Comparison of ENCODE assay signal across 28 mouse cellular contexts in the genomic region with DNA sequence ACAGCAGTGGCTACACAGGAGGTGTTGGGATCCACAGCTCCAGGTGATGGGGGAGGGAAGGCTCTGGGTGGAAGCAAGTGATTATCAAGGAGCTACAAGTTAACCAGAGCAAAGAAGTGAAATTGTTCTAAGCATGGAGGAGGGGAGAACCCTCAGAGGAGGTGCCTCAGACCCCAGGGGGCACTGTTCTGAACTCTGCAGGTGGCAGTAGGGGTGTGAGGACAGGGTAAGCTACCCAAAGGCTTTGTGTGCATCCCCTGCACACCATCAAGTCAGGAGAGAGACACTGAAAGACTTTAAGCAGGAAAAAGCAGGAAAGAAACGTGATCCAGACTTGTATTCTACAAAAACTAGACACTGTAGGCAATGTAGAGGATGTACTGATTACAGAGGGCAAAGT. TPM values are rescaled to one million over a fixed set of nuclear protein-coding genes. Genes with fewer than 3 reads are reported as not detected.
DNase-seq lines count a peak whose midpoint lies in the region; ATAC-seq and TF ChIP-seq lines count a peak whose summit lies in the region.
"Had no signal": no experiment of that assay in that cellular context is flagged by ENCODE, and none has a peak within 500 bp of the region (broad histone marks: within the 10 kb centered on the region; RNA-seq: fewer than 3 reads in every experiment).

No protein-coding gene starts in this region.

- no peak overlapping the region for H3K4me3 ChIP-seq in heart, embryonic 12.5 days
- H3K4me3 ChIP-seq in layer of hippocampus, adult 2 months: no peak overlapping the region
- H3K4me3 ChIP-seq in neural tube, embryonic 15.5 days (replicated peaks): no peak overlapping the region
- H3K4me3 ChIP-seq: embryonic facial prominence, embryonic 13.5 days; erythroblast, embryonic 14.5 days; forebrain, embryonic 12.5 days; heart, embryonic 15.5 days; limb, embryonic 12.5 days; liver, embryonic 12.5 days; neural tube, embryonic 12.5 days had no signal

- H3K27me3 ChIP-seq in heart, embryonic 12.5 days (replicated peaks): no peaks in the 10 kb centered on the region; the same call in 1 of the 2 replicates
- no peaks in the 10 kb centered on the region for H3K27me3 ChIP-seq in neural tube, embryonic 15.5 days (replicated peaks)
- H3K27me3 ChIP-seq: forebrain, embryonic 12.5 days; heart, embryonic 15.5 days had no signal

- no peaks in the 10 kb centered on the region for H3K36me3 ChIP-seq in heart, embryonic 12.5 days
- no peaks in the 10 kb centered on the region for H3K36me3 ChIP-seq in neural tube, embryonic 15.5 days
- H3K36me3 ChIP-seq: embryonic facial prominence, embryonic 13.5 days; forebrain, embryonic 12.5 days; G1E; heart, embryonic 15.5 days; limb, embryonic 12.5 days; liver, embryonic 12.5 days; neural tube, embryonic 12.5 days had no signal

- H3K4me2 ChIP-seq in heart, embryonic 12.5 days: no peak overlapping the region
- H3K4me2 ChIP-seq in neural tube, embryonic 15.5 days: no peak overlapping the region
- H3K4me2 ChIP-seq: embryonic facial prominence, embryonic 13.5 days; forebrain, embryonic 12.5 days; heart, embryonic 15.5 days; limb, embryonic 12.5 days; liver, embryonic 12.5 days; neural tube, embryonic 12.5 days had no signal

- peak; percentile 81 for DNase-seq in heart, adult 11 months
- no peak for DNase-seq in layer of hippocampus, adult 2 months (ENCODE audit: low spot score in 2 of 2)
- DNase-seq in layer of hippocampus, adult 18-20 months (ENCODE audit: low spot score in 2 of 2): no peak
- peak; percentile 47 for DNase-seq in T-cell, adult 2 months (ENCODE audit: low spot score)
- DNase-seq in thymus, postnatal 14 days: peak; percentile 84
- no peak for DNase-seq in left cerebral cortex, adult 9 months (ENCODE audit: low spot score in 2 of 2)
- DNase-seq: adrenal gland, postnatal 14 days; cerebellum, adult 8-10 months; cerebellum, postnatal 36 days; embryo, embryonic 11 days; gastrocnemius, postnatal 10 days; heart, adult 18-20 months; kidney, adult 18-20 months; kidney, postnatal 10 days; lung, adult 2 months; midbrain, embryonic 14.5 days; retina, postnatal 1 day; right cerebral cortex, postnatal 25 days had no signal

- peaks cover 39% of the 10 kb centered on the region for H3K4me1 ChIP-seq in heart, embryonic 12.5 days (replicated peaks)
- no peaks in the 10 kb centered on the region for H3K4me1 ChIP-seq in neural tube, embryonic 15.5 days
- H3K4me1 ChIP-seq: forebrain, embryonic 12.5 days; liver, embryonic 12.5 days; neural tube, embryonic 12.5 days had no signal

- no peaks in the 10 kb centered on the region for H3K9me3 ChIP-seq in heart, embryonic 12.5 days (replicated peaks)
- no peaks in the 10 kb centered on the region for H3K9me3 ChIP-seq in neural tube, embryonic 15.5 days (replicated peaks)
- H3K9me3 ChIP-seq: embryonic facial prominence, embryonic 13.5 days; forebrain, embryonic 12.5 days; G1E; heart, embryonic 15.5 days; limb, embryonic 12.5 days; liver, embryonic 12.5 days; neural tube, embryonic 12.5 days had no signal

- TF ChIP-seq CTCF in layer of hippocampus, adult 2 months (conservative IDR thresholded peaks at IDR 0.05): 0 out of 2 replicates have a peak, but pooled peaks have one; percentile 4

- no peak for ATAC-seq in heart, embryonic 12.5 days (ENCODE audit: insufficient number of reproducible peaks, low FRiP score)
- ATAC-seq in neural tube, embryonic 15.5 days (ENCODE audit: low FRiP score): no peak
- ATAC-seq: liver, embryonic 12.5 days had no signal

- H3K27ac ChIP-seq in heart, embryonic 12.5 days (ENCODE audit: poor library complexity, severe bottlenecking): no peak overlapping the region
- H3K27ac ChIP-seq in layer of hippocampus, adult 2 months: no peak overlapping the region
- no peak overlapping the region for H3K27ac ChIP-seq in neural tube, embryonic 15.5 days (replicated peaks)
- H3K27ac ChIP-seq: embryonic facial prominence, embryonic 13.5 days; forebrain, embryonic 12.5 days; heart, embryonic 15.5 days; limb, embryonic 12.5 days; liver, embryonic 12.5 days; neural tube, embryonic 12.5 days had no signal

- no peak overlapping the region for H3K9ac ChIP-seq in heart, embryonic 12.5 days
- H3K9ac ChIP-seq in neural tube, embryonic 15.5 days (replicated peaks): no peak overlapping the region
- H3K9ac ChIP-seq: embryonic facial prominence, embryonic 13.5 days; forebrain, embryonic 12.5 days; heart, embryonic 15.5 days; limb, embryonic 12.5 days; liver, embryonic 12.5 days; neural tube, embryonic 12.5 days had no signal

- WGBS in heart, embryonic 12.5 days: 53% methylated on average over 1 of the region's 1 CpGs
- 38% methylated on average over 1 of the region's 1 CpGs for WGBS in neural tube, embryonic 15.5 days

RNA-seq across cellular contexts. Expression of a gene that starts 1.2 kb away (rescaled TPM):
- polyA plus RNA-seq in heart, embryonic 12.5 days (2016; fragmentation: Nextera tagmentation; extraction: Ambion mirVana): 43.0 and 45.6 TPM in 2 replicates
- 10 to 100 TPM; 68.6 to 73.2 TPM for total RNA-seq in layer of hippocampus, adult 2 months (2021)
- 10 to 100 TPM; 74.6 to 79.3 TPM for total RNA-seq in layer of hippocampus, adult 18-20 months (2021)
- 8.7 and 11.9 TPM in 2 replicates for polyA plus RNA-seq in neural tube, embryonic 15.5 days (2015; fragmentation: Nextera tagmentation; extraction: Ambion mirVana)

Comparison
In these comparisons a context has a peak if more than half of its experiments do, and no peak if none do; other contexts are left out.
1. DNase-seq: peak in heart, adult 11 months (single experiment), T-cell, adult 2 months (single experiment) and thymus, postnatal 14 days (single experiment); none in layer of hippocampus, adult 2 months (0 of 2), layer of hippocampus, adult 18-20 months (0 of 2) and left cerebral cortex, adult 9 months (0 of 2).